Mouse (Mus musculus) right cerebral cortex, postnatal 10 days (tissue): Measurements from ENCODE around the gene Nkx2-1.

Source experiments
- DNase-seq, 2 experiments: peaks; one replicate each; pipeline ENCODE4 v3.0.0; 2021; ENCODE audit warnings: low spot score in 2 of 2

Gene Nkx2-1

GRCm38 (mm10) chr12:56522191-56522590 lies 14.5 kb downstream of the Nkx2-1 start:
- DNase-seq = no peak

GRCm38 (mm10) chr12:56521106-56521840 lies 15.4 kb downstream of the Nkx2-1 start:
- DNase-seq = no peak

DNA sequence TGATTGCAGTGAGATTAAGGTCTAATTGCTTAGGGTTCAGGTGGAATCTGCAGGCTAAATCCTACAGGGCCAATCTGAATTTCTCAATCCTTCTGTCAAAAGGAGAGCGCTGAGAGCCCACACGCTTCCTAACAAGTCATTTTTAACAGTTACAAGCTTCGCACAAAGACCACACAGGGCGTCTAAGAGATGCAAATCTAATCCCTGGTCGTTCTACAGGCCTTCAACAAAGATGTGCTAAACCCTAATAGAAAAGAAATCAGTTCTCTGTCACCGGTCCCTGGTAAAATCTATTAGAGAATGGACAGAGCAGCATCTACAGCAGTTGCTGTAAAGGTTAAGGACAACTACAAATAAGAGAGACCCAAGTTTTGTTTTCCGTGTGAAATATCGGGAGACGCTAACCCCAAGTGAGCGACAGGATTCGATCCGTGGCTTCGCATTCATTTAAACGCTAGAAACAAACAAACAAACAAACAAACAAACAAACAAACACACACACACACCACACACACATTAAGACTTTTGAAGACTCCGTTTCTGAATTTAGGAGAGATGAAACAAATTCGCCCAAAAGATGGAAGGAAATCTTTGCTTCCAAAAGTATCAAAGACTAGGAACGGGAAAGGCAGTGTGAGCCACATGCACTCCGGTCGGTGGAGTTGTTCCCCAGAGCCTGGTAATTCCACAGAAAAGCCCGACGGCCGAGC lies 16.2 kb downstream of the Nkx2-1 start:
- no peak for DNase-seq

DNA sequence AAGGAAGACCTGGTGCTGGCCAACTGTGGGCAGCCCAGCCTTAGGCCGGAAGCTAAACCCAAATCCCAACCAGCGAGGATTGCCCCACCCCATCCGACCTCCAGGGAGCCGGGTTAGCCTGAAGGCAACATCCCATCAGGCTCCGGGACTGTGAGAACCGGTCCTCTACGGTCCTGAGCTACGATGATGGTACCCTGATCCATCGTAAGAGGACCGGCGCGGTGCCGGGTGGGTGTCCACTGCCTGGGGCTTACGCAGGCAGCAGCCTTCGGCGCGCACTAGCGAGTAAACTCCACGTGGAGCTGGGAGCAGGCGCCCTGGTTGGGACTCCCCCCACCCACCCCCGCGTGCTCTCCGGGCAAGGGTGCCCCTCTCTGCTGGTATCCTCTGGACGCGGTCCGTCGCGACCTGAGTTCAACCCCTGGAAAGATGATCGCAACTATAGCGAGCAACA lies 16.9 kb downstream of the Nkx2-1 start:
- DNase-seq = no peak

GRCm38 (mm10) chr12:56519071-56519737 lies 17.5 kb downstream of the Nkx2-1 start:
- no peak for DNase-seq

- DNase-seq = no peak
Measured at GRCm38 (mm10) chr12:56518221-56518620, 18.5 kb downstream of the Nkx2-1 start.

DNA sequence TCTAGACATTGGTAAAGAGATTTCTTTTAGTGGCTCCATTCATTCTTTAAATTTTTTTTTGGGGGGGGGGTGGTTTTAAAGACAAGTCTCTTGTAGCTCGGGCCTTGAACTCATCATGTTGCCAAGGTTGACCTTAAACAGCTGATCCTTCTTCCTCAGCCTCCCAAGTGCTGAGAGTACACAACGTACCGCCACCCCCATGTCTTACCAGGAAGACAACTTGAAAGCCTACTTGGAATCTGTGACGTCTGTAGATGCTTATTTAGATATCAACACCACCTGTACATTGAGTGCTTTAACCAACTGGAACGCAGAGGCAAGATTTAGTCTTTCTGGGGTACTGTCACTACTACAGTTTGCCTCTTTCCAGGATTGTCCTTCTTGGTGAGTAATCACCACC lies 21.9 kb downstream of the Nkx2-1 start:
- no peak for DNase-seq

GRCm38 (mm10) chr12:56508413-56508812 lies 28.3 kb downstream of the Nkx2-1 start:
- DNase-seq = no peak

GRCm38 (mm10) chr12:56487046-56487445 lies 49.7 kb downstream of the Nkx2-1 start:
- no peak for DNase-seq

GRCm38 (mm10) chr12:56482606-56483005 lies 54.1 kb downstream of the Nkx2-1 start:
- DNase-seq = no peak
